Mouse (Mus musculus) c-Kit-negative CD71-positive TER-119-positive erythroid progenitor cells, embryonic 14.5 days (primary cell): Measurements from ENCODE around the gene Gm6377.

ENCODE experiments used
- DNase-seq: peaks from one replicate; pipeline ENCODE4 v3.0.0-alpha.2; 2013; ENCODE audit warnings: low read depth, low spot score

Gene Gm6377

DNA sequence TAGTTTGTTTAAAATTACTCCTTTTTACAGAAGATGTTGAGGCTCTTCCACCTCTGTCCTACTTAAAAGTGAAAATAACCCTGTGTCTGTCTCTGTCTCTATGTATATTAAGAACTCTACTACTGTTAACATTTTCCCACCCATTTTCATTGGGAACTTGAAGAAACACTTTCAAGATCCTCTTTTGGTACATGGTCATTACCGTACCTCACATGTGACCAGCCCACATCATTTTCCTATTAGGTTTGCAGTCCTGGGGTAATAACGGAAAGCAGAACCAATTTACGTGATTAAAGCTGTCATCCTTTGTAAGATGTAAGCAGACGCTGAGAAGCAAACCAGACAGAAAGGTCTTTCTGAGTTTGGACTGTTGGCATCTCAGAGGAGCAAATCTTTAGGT lies at the start of gene Gm6377:
TSS of gene Gm6377 (plus strand) at position 289 of the 400 bp plus-strand sequence.
- DNase-seq = no peak

DNA sequence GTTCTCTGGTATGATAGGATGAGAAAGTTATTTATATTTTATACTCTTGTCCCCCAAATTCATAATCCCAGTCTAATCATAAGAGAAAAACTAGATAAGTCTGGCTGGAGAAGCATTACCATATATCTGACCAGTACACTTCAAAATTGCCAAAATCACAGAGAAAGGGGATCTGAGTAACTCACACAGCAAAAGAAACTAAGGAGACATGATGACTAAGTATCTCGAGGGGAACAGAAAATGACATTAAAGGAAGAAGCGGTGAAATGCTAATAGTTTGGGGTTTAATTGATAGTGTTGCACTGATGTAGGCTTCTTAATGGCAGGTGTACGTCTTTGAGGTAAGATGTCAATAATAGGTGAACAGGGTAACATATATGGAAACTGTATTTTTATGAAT lies 49.4 kb upstream of the Gm6377 start:
- DNase-seq = no peak

DNA sequence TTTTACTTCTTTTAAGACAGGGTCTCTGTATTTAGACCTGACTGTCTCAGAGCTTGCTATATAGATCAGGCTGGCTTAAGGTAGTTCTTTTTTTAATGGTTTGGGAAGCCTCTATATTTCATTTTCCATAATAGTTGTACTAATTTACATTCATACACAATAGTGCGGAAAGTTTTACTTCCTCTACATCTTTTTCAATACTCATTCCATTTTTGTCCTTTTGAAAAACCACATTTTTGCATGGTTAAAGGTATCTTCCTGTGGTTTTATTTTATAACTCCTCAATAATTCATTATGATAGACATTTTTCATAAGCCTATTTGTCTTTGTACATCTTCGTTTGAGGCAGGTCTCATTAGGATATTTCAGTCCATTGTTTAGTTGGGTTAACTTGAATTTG lies 45.3 kb upstream of the Gm6377 start:
- DNase-seq = no peak

DNA sequence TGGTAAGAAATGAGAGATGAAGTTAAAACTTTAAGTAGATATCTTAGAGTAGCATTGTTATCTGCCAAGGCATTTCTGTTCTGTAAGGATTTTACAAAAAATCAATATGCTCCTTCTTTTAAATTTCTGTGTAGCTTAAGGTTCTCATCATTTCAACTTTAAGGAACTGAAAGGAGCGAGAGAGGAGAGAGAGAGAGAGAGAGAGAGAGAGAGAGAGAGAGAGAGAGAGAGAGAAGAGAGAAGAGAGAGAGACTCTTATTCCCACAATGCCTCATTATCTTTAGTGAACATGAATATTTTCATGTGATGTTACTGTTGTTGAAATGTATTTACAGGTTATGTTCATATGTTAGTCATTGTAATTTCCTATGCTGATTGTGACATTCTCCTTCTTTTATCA lies 36.2 kb upstream of the Gm6377 start:
- no peak for DNase-seq

DNA sequence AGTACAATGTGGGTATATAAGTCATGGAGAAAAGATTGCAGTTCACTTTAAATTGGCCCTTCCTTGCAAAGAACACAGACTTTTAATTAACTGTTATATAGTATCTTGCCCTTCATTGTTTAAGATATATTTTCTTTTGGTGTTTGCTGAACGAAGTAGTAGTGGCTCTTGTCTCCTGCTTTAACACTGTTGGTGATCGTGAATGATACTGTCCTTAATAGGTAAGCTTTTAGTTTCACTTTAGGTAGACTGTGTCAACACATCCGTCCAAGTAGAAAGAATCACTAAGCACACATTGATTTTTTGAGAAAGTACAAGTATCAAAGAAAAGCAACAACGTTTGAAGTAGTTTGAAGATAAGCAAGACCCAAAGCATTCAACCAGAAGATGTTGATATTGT lies 35.7 kb upstream of the Gm6377 start:
- DNase-seq = no peak

DNA sequence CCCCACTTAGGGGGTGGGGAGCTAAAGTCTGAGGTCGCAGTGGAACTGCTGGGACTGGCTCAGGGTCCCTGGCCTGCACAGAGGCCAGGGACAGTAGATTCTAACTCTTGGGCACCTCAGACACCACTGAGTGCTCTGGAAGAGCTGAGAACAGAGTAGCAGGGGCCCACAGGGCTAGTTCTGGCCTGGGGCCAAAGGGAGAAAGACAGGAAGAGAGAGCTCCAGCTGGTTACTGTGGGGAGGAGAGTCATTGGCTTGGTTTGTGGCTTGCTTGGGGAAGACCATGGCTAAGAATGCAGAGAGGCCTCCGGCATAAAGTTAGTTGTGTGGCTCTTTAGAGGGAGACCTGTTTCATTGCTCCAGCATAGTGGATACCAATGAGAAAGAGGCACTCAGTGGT lies 21.5 kb upstream of the Gm6377 start:
- no peak for DNase-seq

DNA sequence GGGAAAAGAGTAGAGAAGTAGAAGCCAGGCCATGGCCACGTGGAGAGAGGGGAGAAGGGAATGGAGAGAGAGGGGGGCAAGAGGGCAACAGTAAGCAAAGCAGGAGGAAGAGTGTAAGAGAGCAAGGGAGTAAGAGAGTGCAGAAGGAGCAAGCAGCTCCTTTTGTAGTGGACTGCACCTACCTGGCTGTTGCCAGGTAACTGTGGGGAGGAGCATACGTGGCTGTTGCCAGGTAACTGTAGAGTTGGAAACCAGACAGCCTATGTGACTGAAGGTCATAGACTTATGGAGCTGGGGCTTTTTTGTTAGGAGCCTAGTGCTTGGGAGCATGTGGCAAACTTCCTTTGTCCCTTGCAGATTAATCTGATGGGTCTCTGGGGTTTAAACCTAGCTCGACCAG lies 21.1 kb upstream of the Gm6377 start:
- DNase-seq = no peak

DNA sequence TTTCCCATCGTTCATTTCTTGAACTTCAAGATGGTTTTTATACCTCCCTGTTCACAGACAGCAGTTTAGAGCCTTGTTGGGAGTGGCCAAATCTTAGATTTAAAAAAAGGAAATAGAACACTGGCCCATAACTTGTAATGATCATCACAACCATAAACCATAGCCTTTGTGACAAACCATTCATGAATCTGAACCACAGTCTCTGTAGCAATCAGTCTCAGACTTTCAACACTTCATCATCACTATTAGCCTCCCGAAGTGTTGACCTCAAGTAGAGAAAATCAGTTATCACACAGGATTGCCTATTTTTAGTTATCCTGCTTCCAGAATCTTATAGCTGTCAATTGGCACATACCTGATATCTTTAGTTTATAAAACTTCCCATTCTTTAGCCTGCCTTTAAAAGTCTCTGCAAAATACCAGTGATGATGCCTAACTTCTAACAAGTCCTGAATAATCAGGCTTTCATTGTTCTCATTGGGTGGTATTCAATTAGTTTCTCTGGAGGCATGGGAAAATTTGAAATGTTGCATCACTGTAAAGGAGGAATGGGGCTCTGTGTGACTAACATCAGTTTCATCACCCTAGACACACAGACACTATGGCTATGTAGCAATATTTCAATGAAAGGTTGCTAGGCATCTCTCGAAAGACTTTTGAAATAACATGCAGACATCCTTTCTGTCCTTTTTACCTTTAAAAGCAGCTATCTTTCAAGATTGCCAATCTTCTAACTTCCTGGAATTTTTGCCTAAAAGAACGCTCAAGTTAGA lies 11.7 kb upstream of the Gm6377 start:
- no peak for DNase-seq

DNA sequence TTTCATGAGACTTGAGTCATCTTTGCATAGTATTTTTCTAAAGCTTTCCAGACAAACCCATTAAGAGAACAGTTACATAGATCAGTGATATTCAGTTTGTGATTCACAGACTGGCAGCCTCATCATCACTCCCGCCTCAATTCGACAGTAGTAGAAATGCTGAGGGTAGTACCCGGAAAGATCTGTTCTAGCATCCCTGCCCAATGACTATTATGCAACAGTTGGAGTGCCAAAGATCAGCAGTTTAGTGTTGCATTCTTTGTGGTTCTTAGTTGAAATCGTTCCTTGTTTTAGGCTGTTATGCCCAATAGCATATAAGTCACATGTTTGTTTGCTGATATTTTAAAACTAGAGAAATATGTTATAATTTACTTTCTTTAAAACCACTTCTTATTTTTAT lies 6.9 kb upstream of the Gm6377 start:
- DNase-seq = no peak

DNA sequence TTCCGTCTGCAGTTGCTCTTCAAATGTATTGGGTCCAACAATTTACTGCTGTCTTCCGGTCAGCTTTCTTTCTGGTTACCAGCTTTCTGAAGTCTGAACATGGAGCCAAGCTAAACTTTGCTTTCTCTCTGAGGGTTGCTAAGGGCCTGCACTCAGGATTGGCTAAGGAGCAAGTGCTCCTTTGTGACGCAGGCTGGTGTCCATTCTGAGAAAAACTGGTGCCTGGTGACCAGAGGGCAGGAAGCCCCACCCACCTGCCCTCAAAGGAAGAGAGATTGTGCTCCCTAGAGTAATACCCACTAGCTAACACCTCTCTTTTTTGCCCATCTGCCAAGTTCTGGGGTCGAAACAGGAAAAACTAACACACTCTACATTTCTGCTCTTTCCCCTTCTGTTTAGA lies 5.6 kb upstream of the Gm6377 start:
- DNase-seq = no peak

DNA sequence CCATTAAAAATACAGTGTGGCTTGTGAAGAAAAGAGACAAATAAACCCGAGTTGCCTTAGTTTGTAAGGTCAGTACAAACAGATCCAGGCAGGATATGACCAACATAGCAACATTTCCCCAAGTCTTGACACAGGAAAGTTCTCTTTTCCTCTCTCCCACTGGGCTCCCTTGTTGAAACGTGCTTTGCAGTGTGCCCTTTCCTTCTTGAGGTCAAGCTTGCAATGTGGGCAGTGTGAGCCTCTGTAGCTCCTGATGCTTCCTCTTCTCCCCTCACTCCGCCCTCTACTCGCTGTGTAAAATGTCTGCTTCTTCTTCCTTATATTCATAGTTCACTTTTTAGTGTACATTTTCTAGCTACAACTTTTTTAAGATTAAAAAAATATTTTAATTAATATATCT lies 5.1 kb upstream of the Gm6377 start:
- DNase-seq = no peak

DNA sequence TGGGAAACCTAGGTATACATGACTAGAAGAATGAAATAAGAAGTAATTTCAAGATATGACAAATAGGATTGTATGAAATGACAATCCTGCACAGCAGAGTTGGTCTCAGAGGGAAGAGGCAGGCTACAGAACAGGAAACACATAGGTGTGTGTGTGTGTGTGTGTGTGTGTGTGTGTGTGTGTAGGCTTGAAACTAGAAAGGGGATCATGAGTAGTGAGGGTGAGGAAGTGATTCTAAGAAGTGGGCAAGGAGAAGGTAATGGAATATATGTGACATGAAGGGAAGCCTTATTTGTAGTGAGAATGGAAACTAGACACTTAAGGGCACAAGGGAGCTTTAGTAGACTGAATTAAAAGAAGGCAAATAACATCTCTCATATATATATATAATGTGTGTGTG lies 11.3 kb downstream of the Gm6377 start:
- no peak for DNase-seq

DNA sequence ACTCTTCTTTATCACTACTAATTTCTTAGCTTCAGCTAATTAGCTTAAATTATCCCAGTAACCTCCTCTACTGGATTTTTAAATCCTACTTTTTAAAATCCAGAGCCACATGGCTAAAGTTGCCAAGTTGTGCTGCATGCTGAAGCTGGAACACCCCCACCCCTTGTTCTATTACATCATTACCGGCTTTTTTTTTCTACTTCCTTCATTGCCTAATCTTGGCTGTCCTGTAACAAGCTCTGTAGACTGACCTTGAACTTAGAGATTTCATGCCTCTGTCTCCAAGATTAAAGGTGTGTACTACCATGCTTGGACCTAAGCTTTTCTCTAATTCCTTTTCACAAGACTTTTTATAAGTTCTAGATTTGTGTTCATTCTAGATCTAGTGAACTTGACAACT lies 32.2 kb downstream of the Gm6377 start:
- no peak for DNase-seq

DNA sequence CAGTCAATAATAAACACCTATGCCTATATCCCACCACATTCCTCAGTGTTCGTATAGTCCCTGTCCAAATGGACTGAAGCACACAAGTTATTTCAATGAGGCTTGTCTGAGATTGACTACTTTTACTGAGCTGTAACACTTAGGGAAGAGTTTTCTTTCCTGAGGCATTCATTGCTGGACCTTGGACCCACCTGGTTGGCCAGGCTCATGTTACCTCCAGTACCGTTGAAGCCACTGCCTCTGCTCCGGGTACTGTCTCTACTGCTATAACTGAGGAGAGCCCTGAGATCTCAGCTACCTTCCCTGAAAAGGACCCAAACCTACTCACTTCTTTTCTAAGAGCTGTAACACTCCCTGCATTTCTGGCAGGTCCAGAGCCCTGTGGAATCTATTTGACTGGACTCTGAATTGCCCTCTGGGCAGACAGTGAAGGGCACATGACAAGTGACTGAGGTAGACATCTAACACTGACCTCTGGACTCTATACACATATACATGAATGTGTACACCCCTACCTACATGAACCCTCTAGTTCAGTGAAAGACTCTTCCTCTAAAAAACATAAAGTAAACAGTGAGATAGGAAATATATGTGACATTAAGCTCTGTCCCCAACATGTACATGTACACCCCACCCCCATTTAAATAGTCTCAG lies 39.0 kb downstream of the Gm6377 start:
- DNase-seq = no peak

DNA sequence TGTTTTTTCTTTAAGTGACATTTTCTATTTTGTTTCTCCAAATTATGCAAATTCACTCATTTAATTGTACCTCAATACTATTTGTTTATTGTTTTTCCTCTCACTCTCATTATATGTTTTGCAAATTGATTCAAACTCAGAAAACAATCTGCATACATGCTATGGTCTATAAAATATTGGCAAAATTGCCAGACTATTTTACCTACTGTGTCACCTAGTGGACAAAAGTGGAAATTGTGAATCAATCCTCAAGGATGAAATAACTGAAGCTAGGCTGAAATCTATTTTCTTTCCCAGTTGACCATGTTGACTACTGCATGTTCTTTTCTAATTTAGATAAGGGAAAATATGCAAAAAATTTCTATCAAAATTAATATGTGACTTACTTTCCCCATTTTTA lies 41.6 kb downstream of the Gm6377 start:
- no peak for DNase-seq
